Mouse (Mus musculus): ENCODE measurements at regions not wholly inside any gene's neighbourhood (a gene's known extent, or its start where the extent isn't known, plus 50 kb on each side); places are given as distances from the start of the nearest gene placed in this dataset.

DNA sequence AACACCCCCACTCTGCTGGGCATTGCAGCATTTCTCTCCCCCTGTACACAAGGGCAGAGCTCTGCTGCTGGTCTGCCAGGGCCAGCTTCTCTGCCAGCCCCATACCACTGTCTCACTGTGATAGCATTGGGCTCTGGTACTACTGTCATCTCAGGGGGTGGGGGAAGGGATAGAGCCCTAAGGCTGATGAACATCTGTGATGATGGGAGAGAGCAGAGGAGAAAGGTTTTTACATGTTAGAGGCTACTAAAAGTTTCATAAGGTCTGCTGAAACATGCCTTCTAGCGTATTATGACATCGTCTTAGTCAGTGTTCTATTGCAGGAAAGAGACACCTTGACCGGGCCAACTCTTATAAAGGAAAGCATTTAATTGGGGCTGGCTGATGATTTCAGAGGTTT is 176.4 kb upstream of the Gjb5 start:
- no peak for TF ChIP-seq GATA4 (IDR thresholded peaks at IDR 0.05; ENCODE audit: insufficient replicate concordance, low read length)

DNA sequence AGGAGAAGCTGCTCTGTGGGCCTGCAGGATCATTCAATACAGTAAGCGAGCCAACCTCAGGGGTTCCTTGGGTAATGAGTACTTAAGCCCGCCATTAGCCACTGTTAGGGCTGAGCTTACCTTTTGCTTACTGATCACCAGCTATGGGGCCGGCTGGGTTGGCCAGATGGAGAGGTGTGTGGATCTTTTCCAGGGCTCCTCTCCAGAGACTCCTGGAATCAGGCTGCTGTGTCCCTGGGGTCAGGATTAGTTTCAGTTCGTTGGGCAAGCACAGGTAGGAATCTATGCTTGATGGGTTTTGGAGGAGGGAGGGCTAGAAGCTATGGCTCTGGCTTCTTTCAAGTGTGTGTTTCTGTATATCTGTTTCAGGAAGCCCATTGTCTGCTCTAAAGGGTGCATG is 175.7 kb upstream of the Gjb5 start:
- no peak for TF ChIP-seq GATA4 (IDR thresholded peaks at IDR 0.05; ENCODE audit: insufficient replicate concordance, low read length)

DNA sequence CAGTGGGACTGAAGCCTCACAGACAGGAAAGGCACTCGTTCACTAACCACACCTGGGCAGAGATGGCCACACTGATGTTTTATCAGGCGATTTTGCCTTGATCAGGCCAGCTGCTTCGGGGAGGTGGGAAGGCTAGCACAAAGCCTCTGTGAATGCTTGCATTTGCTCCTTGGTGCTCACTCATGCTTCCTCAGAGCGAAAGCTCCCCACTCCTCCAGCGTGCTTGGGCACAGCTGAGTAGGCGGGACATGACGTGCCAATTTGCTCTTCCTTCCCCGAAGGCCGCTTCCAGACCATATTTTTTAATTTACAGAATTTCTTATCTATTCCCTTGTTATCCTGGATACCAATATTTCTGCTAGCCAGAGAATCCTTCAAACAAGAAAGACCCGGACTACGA is 172.8 kb upstream of the Gjb5 start:
- no peak for TF ChIP-seq GATA4 (IDR thresholded peaks at IDR 0.05; ENCODE audit: insufficient replicate concordance, low read length)

DNA sequence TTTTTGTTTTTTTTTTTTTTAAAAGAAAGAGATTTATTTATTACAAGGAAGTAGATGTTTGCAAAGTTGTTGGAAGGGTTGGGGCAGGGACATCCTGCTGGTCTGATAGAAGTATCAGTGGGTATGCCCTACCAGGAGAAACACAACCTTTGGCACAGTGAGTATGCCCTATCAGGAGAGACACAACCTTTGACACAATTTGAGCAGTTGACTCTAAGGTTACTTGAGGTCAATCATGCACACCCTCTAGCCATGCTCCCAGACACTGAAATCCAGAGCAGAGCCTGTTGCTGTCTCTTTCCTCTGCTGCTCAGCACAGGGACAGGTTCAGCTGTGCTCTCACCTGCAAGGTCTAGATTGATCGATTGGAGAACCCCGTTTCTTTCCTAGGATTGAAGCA is 164.2 kb upstream of the Gjb5 start:
- peak; percentile 28; the same call in 1 of the 2 replicates for TF ChIP-seq GATA4 (IDR thresholded peaks at IDR 0.05; ENCODE audit: insufficient replicate concordance, low read length)

DNA sequence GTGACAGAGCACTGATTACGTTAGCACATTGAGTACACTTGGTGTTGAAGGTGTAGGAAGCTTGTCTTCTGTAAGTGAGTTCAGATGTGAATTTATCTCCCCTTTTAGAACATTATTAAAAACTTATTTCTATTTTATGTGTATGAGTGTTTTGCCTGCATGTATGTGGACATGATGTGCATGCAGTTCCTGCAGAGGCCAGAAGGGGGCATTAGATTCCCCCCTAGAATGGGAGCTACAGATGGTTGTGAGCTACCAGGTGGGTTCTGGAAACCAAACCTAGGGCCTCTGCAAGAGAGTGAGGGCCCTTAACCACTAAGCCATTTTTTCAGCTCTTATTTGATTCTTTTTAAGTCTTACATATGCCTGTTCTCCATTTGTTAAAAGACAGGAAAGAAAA is 160.0 kb upstream of the Gjb5 start:
- no peak for TF ChIP-seq GATA4 (IDR thresholded peaks at IDR 0.05; ENCODE audit: insufficient replicate concordance, low read length)

DNA sequence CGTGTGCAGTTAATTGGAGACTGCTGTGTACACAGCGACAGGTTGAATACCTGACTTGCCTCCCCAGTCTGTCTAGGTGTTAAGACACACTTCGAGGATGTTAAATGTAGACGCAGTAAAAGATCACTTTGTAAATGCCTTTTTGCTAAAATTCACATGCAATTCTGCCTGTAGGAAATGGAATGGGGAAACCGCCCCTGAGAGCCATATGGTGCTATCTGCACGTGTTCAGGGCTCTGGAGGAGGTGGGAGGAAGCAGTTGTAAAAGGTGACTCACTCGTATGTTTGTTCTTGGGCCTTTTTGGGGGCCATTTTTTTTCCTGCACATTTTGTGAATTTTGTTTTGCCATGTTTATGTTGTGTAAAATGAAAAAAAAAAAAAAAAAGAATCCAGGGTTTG is 159.6 kb upstream of the Gjb5 start:
- no peak for TF ChIP-seq GATA4 (IDR thresholded peaks at IDR 0.05; ENCODE audit: insufficient replicate concordance, low read length)

DNA sequence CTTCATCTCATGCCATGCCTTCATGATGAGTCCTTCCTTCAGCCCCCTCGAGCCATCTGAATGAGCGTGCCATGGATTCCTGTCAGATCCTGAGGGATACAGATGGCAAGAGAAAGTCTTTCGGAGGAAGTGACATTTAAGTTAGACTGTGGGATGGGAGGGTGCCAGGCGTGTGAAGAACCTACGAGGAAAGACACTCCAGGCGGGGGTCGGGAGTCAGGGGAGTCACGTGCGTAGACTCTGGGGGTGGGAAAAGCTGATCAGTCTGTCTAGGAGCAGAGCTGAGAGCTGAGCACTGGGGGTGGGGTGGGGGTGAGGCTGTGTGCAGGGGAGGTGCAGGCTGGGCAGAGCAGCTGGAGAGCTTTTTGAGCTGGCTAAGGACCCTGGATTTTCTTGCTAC is 152.0 kb upstream of the Gjb5 start:
- TF ChIP-seq GATA4 (IDR thresholded peaks at IDR 0.05; ENCODE audit: insufficient replicate concordance, low read length), result no peak

DNA sequence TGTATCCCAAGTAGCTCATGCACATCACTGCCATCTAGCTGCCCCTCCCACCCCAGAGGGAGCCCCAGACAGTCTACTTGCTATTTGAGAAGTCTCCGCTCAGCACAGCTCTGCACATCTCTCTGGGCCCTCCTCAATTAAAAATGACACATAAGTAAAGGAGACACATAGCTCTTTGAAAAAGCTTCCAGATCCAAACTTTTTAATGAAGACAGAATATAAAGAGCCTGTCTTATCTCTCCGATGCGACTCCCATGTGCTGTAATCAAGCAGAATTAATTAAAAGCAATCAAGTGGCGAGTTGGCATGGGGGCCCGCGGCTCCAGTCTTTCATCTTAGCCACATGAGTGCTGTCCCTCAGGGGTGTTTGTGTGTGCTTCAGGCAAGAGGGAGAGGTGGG is 144.6 kb upstream of the Gjb5 start:
- TF ChIP-seq GATA4 (IDR thresholded peaks at IDR 0.05; ENCODE audit: insufficient replicate concordance, low read length), result no peak

DNA sequence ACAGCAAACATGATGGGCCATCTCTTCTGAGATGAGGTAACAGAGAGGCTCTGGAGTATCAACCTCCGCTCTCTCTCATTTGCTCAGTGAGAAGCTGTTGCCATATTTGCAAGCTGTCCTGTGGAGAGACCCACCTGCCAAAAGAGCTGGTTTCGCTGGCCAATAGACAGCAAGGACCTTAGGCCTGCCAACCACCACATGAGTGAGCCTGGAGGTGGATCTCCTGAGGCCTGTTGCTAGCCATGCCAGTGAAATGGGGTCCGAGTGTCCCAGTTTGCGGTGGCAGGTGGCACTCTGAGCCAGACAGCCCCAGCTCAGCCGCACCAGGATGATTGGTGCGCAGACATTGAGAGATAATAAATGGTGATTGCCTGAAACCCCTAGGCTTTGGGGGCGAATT is 143.9 kb upstream of the Gjb5 start:
- TF ChIP-seq GATA4 (IDR thresholded peaks at IDR 0.05; ENCODE audit: insufficient replicate concordance, low read length), result no peak

DNA sequence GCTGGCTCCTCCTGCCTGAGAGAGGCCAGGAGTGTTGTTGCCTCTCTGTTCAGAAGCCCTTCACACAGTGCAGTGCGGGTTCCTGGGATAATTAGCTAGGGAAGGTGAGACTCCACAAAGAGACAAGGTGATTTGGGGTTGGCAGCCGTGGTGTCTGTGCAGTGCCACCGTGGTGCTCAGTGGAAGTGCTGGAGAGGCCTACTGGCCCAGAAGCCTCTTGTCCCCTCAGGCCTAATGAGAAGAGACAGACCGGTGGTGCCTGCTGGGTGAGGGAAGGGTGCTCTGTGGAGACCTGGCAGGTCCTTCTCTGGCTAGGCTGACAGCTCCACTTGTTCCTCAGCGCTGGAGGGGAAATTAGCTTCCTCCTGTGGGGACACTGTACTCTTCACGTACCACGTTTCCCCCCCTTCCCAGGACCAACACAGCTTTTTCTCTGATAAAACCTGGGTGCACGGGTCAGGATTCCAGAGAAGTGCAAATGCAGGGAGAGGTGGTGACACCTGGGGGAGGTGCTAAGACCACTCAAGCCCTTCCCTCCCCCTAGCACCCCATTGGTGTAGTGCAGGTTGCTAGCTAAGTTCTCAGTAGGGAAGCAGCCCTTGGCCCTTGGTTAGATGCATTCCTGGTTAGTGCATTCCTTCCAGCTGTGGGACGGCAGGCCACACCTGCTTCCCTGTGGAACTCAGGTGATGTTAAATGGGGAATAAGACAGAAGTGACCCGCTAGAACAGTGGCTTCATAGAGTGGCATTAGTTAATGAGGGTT is 129.2 kb upstream of the Gjb5 start:
- TF ChIP-seq GATA4 (IDR thresholded peaks at IDR 0.05; ENCODE audit: insufficient replicate concordance, low read length), result no peak

DNA sequence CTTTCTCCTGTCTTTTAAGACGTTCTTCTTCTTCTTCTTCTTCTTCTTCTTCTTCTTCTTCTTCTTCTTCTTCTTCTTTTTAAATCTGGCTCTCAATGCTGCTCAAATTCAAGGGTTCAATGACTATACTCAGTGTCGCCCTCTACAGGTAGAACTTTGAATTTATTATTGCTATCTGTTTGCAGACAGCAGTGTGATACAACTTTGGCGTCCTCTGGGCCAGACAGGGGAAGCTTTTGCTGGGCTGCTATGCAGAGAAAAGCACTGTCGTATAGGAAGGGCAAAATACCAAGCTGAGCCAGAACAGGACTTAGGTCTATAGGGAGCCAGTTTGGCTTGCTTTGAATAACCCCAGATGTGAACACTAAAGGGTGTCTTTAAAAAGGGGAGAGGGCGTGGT is 127.3 kb upstream of the Gjb5 start:
- TF ChIP-seq GATA4 (IDR thresholded peaks at IDR 0.05; ENCODE audit: insufficient replicate concordance, low read length), result no peak

DNA sequence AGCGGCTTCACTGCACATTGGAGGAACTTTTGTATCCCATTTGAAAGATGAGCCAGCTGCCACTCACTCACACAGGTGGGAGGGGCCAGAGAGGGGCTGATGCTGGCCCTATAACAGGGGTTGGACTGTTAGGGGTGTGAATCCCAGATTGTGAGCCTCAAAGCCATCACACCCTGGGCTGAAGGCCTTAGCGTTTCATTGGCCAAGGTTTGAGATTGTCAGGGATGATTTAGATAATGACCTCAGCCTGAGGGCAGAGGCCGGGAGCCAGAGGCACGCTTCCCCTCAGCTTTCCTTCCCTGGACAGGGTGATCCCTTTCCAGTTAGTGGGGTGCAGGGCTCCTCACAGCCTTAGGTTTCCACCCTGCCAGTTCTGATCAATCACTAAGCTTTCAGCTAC is 124.5 kb upstream of the Gjb5 start:
- no peak for TF ChIP-seq GATA4 (IDR thresholded peaks at IDR 0.05; ENCODE audit: insufficient replicate concordance, low read length)

DNA sequence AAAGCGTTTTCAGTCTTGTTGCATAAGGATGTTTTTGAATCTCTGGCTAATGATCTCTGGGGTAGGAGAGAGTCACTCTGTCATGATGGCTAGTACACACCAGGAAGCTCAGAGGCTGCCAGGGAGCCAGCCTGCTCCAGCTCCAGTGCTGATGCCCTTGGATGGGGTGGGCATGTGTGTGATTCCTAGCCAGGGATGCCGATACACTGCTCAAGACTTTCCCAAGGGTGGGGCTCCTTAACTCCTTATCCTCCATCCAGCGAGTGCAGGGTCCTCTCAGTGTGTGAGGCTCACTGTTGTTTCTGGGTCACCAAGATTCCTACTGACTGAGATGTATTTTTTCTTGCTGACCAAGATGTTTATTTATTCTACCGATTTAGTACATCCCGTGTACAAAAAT is 122.4 kb upstream of the Gjb5 start:
- no peak for TF ChIP-seq GATA4 (IDR thresholded peaks at IDR 0.05; ENCODE audit: insufficient replicate concordance, low read length)

DNA sequence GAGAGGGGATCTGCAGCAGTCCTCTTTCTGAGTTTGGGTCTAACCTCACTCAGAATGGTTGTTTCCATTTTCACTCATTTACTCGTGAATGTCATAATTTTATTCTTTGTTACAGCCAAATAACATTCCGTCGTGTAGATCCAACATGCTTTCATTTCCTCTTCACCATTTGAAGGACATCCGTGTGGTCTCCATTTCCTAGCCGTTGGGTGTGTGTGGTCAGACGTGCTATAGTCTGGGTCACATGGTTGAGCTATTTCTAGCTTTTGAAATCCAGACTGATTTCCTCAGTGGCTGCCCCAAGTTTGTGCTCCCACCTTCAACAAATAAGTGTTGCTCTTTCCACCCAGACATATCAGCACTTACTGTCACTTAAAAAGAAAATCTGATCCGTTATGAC is 111.9 kb upstream of the Gjb5 start:
- no peak for TF ChIP-seq GATA4 (IDR thresholded peaks at IDR 0.05; ENCODE audit: insufficient replicate concordance, low read length)

DNA sequence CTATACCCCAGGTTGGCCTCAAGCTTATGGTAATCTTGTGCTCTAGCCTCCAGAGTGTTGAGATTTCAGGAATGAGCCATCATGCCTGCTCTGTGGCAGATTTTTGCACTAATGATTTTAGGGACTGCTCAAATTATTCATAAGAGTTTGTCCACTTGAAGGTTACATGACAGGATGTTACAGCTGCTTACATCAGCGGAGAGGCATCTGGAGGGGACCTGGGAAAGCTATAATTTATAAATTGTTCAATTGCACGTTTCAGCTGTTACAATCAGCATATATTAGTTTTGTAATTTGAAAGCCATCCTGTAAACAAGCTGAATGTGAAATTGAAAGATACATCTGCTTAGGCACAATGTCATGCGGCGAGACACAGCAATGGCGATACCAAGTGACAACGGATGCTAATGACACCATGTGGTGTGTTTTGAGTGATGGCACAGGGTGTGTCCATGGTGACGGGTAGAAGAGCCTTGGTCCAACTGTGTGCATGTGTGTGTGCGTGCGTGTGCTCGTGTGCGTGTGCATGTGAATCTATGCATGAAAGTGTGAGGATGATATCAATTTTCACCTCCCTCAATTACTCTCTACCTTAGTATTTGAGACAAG is 96.6 kb upstream of the Gjb5 start:
- TF ChIP-seq GATA4 (IDR thresholded peaks at IDR 0.05; ENCODE audit: insufficient replicate concordance, low read length), result no peak

DNA sequence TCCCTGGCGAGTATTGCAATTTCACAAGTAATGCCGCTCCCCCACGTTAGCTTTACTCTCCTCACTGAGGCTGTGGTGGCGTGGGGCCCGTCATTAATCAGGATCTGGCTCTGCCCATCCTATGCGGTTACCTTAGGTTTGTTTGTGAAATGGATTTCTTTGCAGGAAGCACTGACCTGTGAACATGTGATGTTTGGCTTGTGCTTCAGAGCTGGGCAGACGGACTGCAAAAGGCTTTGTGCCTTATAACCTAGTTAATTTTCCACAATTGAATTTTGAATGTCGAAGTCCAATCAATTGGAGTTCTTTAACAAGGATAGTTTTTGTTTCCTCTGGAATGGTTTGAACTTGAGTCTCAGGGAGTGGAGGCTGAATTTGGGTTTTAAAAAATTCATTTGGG is 94.1 kb upstream of the Gjb5 start:
- no peak for TF ChIP-seq GATA4 (IDR thresholded peaks at IDR 0.05; ENCODE audit: insufficient replicate concordance, low read length)

DNA sequence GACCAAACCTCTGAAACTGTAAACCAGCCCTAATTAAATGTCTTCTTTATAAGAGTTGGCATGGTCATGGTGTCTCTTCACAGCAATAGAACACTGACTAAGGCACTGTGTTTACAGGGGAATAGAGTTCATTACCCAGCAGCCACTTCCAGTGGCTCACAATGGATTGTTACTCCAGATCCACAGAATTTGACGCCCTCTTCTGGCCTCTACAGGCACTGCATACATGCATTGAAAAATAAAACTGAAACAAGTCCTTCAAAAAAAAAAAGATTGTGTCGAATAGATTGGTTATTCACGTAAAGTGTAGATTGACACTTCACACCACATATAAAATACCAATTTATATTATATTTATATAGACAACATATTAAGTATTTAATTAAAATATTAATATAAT is 87.3 kb upstream of the Gjb5 start:
- no peak for TF ChIP-seq GATA4 (IDR thresholded peaks at IDR 0.05; ENCODE audit: insufficient replicate concordance, low read length)

Data from liver, adult (tissue).